Mouse (Mus musculus): ENCODE measurements around the gene Tet2. TPM values are rescaled to one million over a fixed set of nuclear protein-coding genes. Genes with fewer than 3 reads are reported as not detected.

The Tet2 gene
- total and polyA plus RNA-seq, 2 experiments from 2014 or later = 17.2 to 46.5 TPM

DNA sequence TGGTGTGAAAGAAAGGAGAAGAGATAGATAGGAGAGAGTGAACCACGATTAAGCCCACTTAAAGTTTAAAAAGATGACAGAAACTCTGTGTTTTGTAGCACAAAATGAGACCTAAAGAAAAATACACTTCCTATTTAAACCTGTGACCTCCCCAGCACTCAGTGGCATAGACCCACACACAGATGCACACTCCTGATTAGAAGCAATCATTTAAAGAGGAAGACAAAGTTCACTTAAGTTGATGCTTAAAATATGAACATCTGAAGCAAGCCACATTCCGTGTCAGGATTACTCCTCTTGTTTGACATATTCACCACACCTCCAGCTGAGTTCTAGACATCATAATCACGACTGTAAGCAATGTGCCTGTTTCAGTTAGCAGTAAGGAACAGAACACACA, 14.3 kb downstream of the Tet2 start:
- ATAC-seq (ENCODE audit: low FRiP score) (no peak), DNase-seq (ENCODE audit: low spot score) (no peak)
- no peak overlapping the region for H3K4me3 ChIP-seq (ENCODE audit: low read depth, low read length)
- no peaks in the 10 kb centered on the region for H3K36me3 ChIP-seq (ENCODE audit: insufficient read depth, low read length)
- no peak overlapping the region for H3K27ac ChIP-seq (ENCODE audit: low read depth, low read length)
- H3K9ac ChIP-seq (replicated peaks; ENCODE audit: low read length, poor library complexity, severe bottlenecking) = no peak overlapping the region
- 72% methylated on average over 3 of the region's 3 CpGs for WGBS
- no peaks in the 10 kb centered on the region for H3K9me3 ChIP-seq (ENCODE audit: low read length)
- TF ChIP-seq CTCF (IDR thresholded peaks at IDR 0.05) = no peak
- H3K4me1 ChIP-seq (ENCODE audit: insufficient read depth, low read length) = no peaks in the 10 kb centered on the region
- no peak overlapping the region for H3K4me2 ChIP-seq (ENCODE audit: low read depth, low read length, poor library complexity, severe bottlenecking)
- no peaks in the 10 kb centered on the region for H3K27me3 ChIP-seq (ENCODE audit: insufficient read depth, low read length)

DNA sequence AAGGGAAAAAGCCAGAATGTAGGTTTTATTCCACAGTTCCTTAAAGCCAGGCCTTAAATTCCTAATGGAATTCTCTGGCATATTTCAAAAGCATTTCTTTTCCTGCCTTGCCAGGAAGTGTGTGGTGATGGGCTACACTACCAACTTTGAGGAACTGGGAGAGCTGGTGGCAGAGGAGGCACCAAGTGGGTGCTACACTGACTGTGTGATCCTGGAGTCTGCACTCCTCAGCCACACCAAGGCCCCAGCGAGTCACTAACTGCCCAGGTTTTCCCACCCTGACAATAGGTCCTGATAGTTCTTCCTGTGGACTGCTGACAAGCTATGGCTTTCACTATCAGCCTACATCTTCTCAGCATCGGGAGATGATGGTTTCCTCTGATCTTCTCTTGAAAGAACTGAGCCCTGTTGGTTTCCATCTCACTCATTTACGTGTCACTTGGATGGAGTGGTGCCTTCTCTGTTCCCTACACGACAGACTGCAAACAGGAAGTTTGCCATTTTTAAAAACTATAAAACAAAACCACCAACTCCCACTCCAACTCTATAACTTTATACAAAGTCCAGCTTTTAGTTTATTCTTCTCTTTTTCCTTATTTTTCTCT, 18.7 kb downstream of the Tet2 start:
- DNase-seq (ENCODE audit: low spot score) = no peak
- 87% methylated on average over 4 of the region's 4 CpGs for WGBS
- H3K27ac ChIP-seq (ENCODE audit: low read depth, low read length) = no peak overlapping the region
- H3K4me3 ChIP-seq (ENCODE audit: low read depth, low read length) = no peak overlapping the region
- no peak for ATAC-seq (ENCODE audit: low FRiP score)
- no peaks in the 10 kb centered on the region for H3K36me3 ChIP-seq (ENCODE audit: insufficient read depth, low read length)
- no peak overlapping the region for H3K9ac ChIP-seq (replicated peaks; ENCODE audit: low read length, poor library complexity, severe bottlenecking)
- no peaks in the 10 kb centered on the region for H3K4me1 ChIP-seq (ENCODE audit: insufficient read depth, low read length)
- H3K27me3 ChIP-seq (ENCODE audit: insufficient read depth, low read length) = no peaks in the 10 kb centered on the region
- TF ChIP-seq CTCF (IDR thresholded peaks at IDR 0.05) = no peak
- no peaks in the 10 kb centered on the region for H3K9me3 ChIP-seq (ENCODE audit: low read length)
- H3K4me2 ChIP-seq (ENCODE audit: low read depth, low read length, poor library complexity, severe bottlenecking) = no peak overlapping the region

GRCm38 (mm10) chr3:133525578-133525977, 19.4 kb downstream of the Tet2 start:
- no peak overlapping the region for H3K4me3 ChIP-seq (ENCODE audit: low read depth, low read length)
- no peak for TF ChIP-seq CTCF (IDR thresholded peaks at IDR 0.05)
- H3K9me3 ChIP-seq (ENCODE audit: low read length) = no peaks in the 10 kb centered on the region
- ATAC-seq (ENCODE audit: low FRiP score) (no peak), DNase-seq (ENCODE audit: low spot score) (no peak)
- no peak overlapping the region for H3K4me2 ChIP-seq (ENCODE audit: low read depth, low read length, poor library complexity, severe bottlenecking)
- no peaks in the 10 kb centered on the region for H3K27me3 ChIP-seq (ENCODE audit: insufficient read depth, low read length)
- H3K9ac ChIP-seq (replicated peaks; ENCODE audit: low read length, poor library complexity, severe bottlenecking) = no peak overlapping the region
- H3K36me3 ChIP-seq (ENCODE audit: insufficient read depth, low read length) = no peaks in the 10 kb centered on the region
- 85% methylated on average over 1 of the region's 1 CpGs for WGBS
- no peak overlapping the region for H3K27ac ChIP-seq (ENCODE audit: low read depth, low read length)
- no peaks in the 10 kb centered on the region for H3K4me1 ChIP-seq (ENCODE audit: insufficient read depth, low read length)

DNA sequence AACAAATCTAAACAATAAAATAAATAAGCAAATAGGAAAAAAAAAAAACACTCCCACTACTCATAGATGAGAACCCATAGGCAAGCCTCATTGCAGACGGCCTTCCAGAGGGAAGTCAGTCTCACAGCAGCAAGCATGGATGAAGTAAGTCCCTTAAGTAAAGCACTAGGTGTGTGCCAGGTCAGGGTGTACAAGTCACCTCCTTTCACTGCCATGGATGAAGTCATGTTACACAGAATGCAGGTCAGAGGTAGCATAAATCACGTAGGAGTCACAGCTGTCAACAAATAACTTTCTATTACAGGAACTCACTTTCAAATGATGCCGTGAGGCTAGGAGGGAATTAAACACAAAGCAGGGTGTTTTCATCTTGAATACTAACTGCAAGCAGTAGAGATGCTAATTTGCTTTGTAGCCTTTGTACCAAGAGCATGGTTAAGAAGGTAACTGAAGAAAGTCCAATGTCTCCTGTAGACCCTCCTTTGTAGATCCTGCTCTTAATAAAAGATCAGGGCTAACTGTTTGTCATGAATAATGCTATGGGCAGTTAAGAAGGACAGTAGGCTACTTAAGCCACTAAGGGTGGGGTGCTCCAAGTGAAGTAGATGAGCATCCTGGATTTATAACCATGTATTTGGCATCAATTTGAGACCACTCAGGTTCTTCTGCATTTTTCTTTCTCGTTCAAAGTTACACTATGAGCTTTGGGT, 20.4 kb downstream of the Tet2 start:
- TF ChIP-seq CTCF (IDR thresholded peaks at IDR 0.05) = no peak
- H3K4me1 ChIP-seq (ENCODE audit: insufficient read depth, low read length) = no peaks in the 10 kb centered on the region
- no peaks in the 10 kb centered on the region for H3K36me3 ChIP-seq (ENCODE audit: insufficient read depth, low read length)
- ATAC-seq (ENCODE audit: low FRiP score) (no peak), DNase-seq (ENCODE audit: low spot score) (no peak)
- H3K9me3 ChIP-seq (ENCODE audit: low read length) = no peaks in the 10 kb centered on the region
- no peak overlapping the region for H3K4me3 ChIP-seq (ENCODE audit: low read depth, low read length)
- 77% methylated on average over 4 of the region's 4 CpGs for WGBS
- H3K27me3 ChIP-seq (ENCODE audit: insufficient read depth, low read length) = no peaks in the 10 kb centered on the region
- H3K4me2 ChIP-seq (ENCODE audit: low read depth, low read length, poor library complexity, severe bottlenecking) = no peak overlapping the region
- H3K9ac ChIP-seq (replicated peaks; ENCODE audit: low read length, poor library complexity, severe bottlenecking) = no peak overlapping the region
- H3K27ac ChIP-seq (ENCODE audit: low read depth, low read length) = no peak overlapping the region

DNA sequence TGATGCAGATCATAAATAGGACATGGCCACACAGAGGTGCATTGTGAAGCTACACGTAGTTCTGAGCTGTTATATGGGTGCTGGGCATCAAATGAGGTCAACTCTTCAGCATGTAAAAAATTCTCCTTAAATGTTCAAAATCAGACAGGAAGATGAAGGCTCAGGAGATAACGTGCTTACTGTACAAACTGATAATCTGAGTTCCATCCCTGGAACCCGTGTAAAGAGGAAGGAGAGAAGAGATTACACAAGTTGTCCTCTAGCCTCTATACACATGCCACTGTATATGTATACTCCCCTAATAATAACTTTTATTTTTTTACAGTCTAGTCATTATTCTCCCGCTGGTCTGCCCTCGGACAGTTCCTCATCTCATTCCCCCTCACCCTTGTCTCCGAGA, 21.7 kb downstream of the Tet2 start:
- Histone ChIP-seq H3K4me3 (ENCODE audit: low read depth, low read length) (no peak overlapping the region), H3K4me1 (ENCODE audit: insufficient read depth, low read length) (no peaks in the 10 kb centered on the region), H3K27ac (ENCODE audit: low read depth, low read length) (no peak overlapping the region), H3K9ac (replicated peaks; ENCODE audit: low read length, poor library complexity, severe bottlenecking) (no peak overlapping the region), H3K27me3 (ENCODE audit: insufficient read depth, low read length) (no peaks in the 10 kb centered on the region), H3K36me3 (ENCODE audit: insufficient read depth, low read length) (no peaks in the 10 kb centered on the region), H3K9me3 (ENCODE audit: low read length) (no peaks in the 10 kb centered on the region), H3K4me2 (ENCODE audit: low read depth, low read length, poor library complexity, severe bottlenecking) (no peak overlapping the region)
- DNase-seq (ENCODE audit: low spot score) (no peak), ATAC-seq (ENCODE audit: low FRiP score) (no peak)
- 84% methylated on average over 6 of the region's 6 CpGs for WGBS
- TF ChIP-seq CTCF (IDR thresholded peaks at IDR 0.05) = no peak

DNA sequence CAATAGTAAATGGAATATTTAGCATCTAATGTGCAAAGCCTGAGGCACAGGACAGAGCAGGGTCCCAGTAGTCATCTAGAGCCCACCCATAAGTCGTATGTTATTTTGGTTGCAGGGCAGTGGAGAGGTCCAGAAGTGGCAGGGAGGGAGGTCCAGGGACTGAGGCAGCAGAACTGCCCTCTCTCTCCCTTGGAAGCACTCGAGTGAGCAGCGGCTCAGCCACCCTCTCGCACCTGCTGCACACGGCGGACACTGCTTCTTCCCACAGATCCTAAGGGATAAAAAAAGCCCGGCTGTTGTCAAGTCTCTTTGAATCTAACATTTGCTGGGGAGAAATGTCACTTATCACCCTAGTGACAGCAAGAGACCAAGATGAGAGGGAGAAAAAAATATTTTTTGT, 22.6 kb downstream of the Tet2 start:
- Histone ChIP-seq H3K27ac (ENCODE audit: low read depth, low read length) (no peak overlapping the region), H3K4me3 (ENCODE audit: low read depth, low read length) (no peak overlapping the region), H3K36me3 (ENCODE audit: insufficient read depth, low read length) (no peaks in the 10 kb centered on the region), H3K4me1 (ENCODE audit: insufficient read depth, low read length) (no peaks in the 10 kb centered on the region), H3K4me2 (ENCODE audit: low read depth, low read length, poor library complexity, severe bottlenecking) (no peak overlapping the region), H3K9me3 (ENCODE audit: low read length) (no peaks in the 10 kb centered on the region), H3K9ac (replicated peaks; ENCODE audit: low read length, poor library complexity, severe bottlenecking) (no peak overlapping the region), H3K27me3 (ENCODE audit: insufficient read depth, low read length) (no peaks in the 10 kb centered on the region)
- no peak for ATAC-seq (ENCODE audit: low FRiP score)
- WGBS = 63% methylated on average over 7 of the region's 7 CpGs
- no peak for DNase-seq (ENCODE audit: low spot score)
- TF ChIP-seq CTCF (IDR thresholded peaks at IDR 0.05) = no peak
